Mouse (Mus musculus) heart, embryonic 11.5 days (tissue): ENCODE results near the gene Rccd1. TPM values are rescaled to one million over a fixed set of nuclear protein-coding genes. Genes with fewer than 3 reads are reported as not detected.

Experiments used
- ATAC-seq: fragments of 200-750 bp; cut with Nextera tagmentation; replicated peaks from 2 replicates; pipeline ENCODE4 v1.8.0; 2017; ENCODE audit warnings: moderate library complexity; ENCODE audit not compliant: insufficient number of reproducible peaks, low FRiP score, low TSS enrichment
- H3K27ac ChIP-seq: fragments of 300-500 bp; sonication (generic); 2 replicates; pipeline ENCODE4 v1.5.1; 2014; ENCODE audit warnings: mild to moderate bottlenecking, low read depth, low read length
- H3K27me3 ChIP-seq: fragments of 300-500 bp; sonication (generic); 2 replicates; pipeline ENCODE4 v1.6.1; 2014; ENCODE audit warnings: mild to moderate bottlenecking, low read length, mixed read lengths; ENCODE audit not compliant: control insufficient read depth, insufficient read depth
- H3K36me3 ChIP-seq: fragments of 300-500 bp; sonication (generic); 2 replicates; pipeline ENCODE4 v1.6.1; 2014; ENCODE audit warnings: mild to moderate bottlenecking, low read length, moderate library complexity, mixed read lengths; ENCODE audit not compliant: control insufficient read depth, insufficient read depth
- H3K4me1 ChIP-seq: fragments of 300-500 bp; sonication (generic); 2 replicates; pipeline ENCODE4 v1.6.1; 2014; ENCODE audit warnings: low read length; ENCODE audit not compliant: control insufficient read depth, insufficient read depth
- H3K4me2 ChIP-seq: fragments of 300-500 bp; sonication (generic); 2 replicates; pipeline ENCODE4 v1.6.1; 2014; ENCODE audit warnings: mild to moderate bottlenecking, moderate library complexity
- H3K4me3 ChIP-seq: fragments of 300-500 bp; sonication (generic); 2 replicates; pipeline ENCODE4 v1.5.1; 2014; ENCODE audit warnings: low read depth, low read length
- H3K9ac ChIP-seq: fragments of 300-500 bp; sonication (generic); 2 replicates; pipeline ENCODE4 v1.6.1; 2014; ENCODE audit warnings: mild to moderate bottlenecking, low read depth, low read length, moderate library complexity
- H3K9me3 ChIP-seq: fragments of 300-500 bp; sonication (generic); replicated peaks from 2 replicates; pipeline ENCODE4 v1.6.1; 2016; ENCODE audit warnings: low read length; ENCODE audit not compliant: control insufficient read depth
- WGBS: fragments of 180-500 bp; shearing (Covaris S2); extraction: QIAGEN DNeasy Blood & Tissue Kit; methylation state at CpG from one replicate; pipeline ENCODE4 v1.1.7; 2014; ENCODE audit not compliant: insufficient replicate concordance; 5-methylcytosine and 5-hydroxymethylcytosine counted together
- polyA plus RNA-seq: library from polyadenylated mRNA; unstranded; fragments of >200 nt; fragmentation: Nextera tagmentation; extraction: Ambion mirVana; gene quantifications from 2 replicates; pipeline ENCODE4 v1.2.1, GENCODE M21; 2014

Rccd1 gene
- polyA plus RNA-seq, 1 experiment from 2014 or later, result 8.9 TPM

- Histone ChIP-seq H3K4me1 (no peaks in the 10 kb centered on the region), H3K27ac (0 out of 2 replicates have a peak overlapping the region, but pooled peaks have one; percentile 1), H3K4me3 (no peak overlapping the region), H3K4me2 (no peak overlapping the region), H3K9me3 (no peaks in the 10 kb centered on the region), H3K9ac (no peak overlapping the region), H3K27me3 (no peaks in the 10 kb centered on the region), H3K36me3 (peaks cover 32% of the 10 kb centered on the region)
- no peak for ATAC-seq
- 84% methylated on average over 13 of the region's 13 CpGs for WGBS
These were observed 32.1 kb upstream of the Rccd1 start for GRCm38 (mm10) chr7:80356351-80356750.

- 86% methylated on average over 8 of the region's 8 CpGs for WGBS
- no peak for ATAC-seq
- H3K9me3 ChIP-seq, result no peaks in the 10 kb centered on the region
- no peak overlapping the region for H3K27ac ChIP-seq
- H3K4me2 ChIP-seq, result no peak overlapping the region
- no peaks in the 10 kb centered on the region for H3K27me3 ChIP-seq
- peaks cover 16% of the 10 kb centered on the region for H3K36me3 ChIP-seq
- H3K4me3 ChIP-seq, result no peak overlapping the region
- no peaks in the 10 kb centered on the region; the same call in 1 of the 2 replicates for H3K4me1 ChIP-seq
- no peak overlapping the region for H3K9ac ChIP-seq
These were observed 28.7 kb upstream of the Rccd1 start for GRCm38 (mm10) chr7:80352920-80353319.

DNA sequence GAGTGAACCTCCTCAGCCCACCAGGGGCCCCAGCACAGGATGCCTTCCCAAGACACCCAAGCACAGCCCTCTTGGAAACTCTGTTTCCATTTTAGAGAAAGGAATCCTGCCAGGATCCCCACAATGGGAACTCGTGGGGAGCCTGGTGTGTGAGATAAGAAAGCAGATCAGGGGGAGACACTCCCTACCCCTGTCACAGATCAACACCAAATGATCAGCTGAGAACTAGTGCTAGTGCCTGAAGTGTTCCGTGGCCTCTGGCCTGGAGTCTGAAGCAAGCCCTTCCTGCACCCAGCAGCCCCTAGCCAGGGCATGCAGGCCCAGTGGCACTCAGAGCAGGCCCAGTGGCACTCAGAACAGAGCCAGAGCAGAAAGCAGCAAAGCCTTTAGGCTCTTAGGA is 26.6 kb upstream of the Rccd1 start:
- H3K27me3 ChIP-seq, result no peaks in the 10 kb centered on the region
- WGBS, result 43% methylated on average over 2 of the region's 2 CpGs
- peaks cover 3% of the 10 kb centered on the region; the same call in 1 of the 2 replicates for H3K4me1 ChIP-seq
- no peak overlapping the region for H3K27ac ChIP-seq
- no peak for ATAC-seq
- no peak overlapping the region for H3K4me3 ChIP-seq
- no peak overlapping the region for H3K4me2 ChIP-seq
- H3K36me3 ChIP-seq, result peaks cover 13% of the 10 kb centered on the region
- no peak overlapping the region for H3K9ac ChIP-seq
- H3K9me3 ChIP-seq, result no peaks in the 10 kb centered on the region

DNA sequence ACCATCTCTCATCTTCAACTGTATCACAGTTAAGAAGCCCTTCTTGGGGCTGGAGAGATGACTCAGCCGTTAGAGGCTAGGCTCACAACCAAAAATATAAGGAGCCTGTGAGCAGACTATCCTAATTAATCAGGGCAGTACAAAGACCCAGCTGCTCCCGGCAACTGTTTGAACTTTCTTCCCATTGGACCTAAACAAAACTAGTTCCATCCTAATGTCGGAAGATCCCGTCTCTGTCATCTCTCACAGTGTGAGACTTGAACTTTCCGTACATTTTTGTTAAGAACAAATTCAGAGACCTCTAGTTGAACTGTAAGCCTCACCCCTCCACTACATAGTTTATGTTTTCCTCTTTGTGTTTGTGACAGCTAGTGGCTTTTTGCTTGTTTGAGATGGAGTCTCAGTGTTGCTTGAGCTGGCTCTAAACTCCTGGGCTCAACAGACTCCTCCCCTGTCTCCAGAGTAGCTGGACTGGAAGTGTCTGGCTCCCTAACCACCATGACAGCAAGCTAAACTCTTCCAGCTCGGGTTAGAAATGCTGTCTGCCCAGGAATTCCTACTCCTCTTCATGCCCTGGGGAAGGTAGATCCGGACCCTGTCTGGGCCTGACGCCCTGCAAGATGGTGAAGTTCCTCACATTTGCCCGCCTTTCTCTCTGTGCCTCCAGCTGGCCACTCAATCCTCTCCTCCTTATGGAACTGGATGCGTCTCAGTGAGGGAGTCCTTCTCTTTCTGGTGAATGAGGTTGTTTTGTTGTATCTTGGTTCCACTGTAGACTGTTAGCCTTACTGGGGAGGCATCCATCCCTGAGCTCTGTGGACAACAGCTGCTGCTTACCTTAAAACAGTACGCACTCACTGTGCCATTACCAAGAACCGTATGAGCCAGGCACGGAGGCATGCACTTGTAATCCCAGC is 23.7 kb upstream of the Rccd1 start:
- Histone ChIP-seq H3K4me3 (no peak overlapping the region), H3K36me3 (peaks cover 7% of the 10 kb centered on the region), H3K9ac (no peak overlapping the region), H3K9me3 (no peaks in the 10 kb centered on the region), H3K4me1 (peaks cover 8% of the 10 kb centered on the region; the same call in 1 of the 2 replicates), H3K4me2 (no peak overlapping the region), H3K27me3 (no peaks in the 10 kb centered on the region), H3K27ac (no peak overlapping the region; the same call in 1 of the 2 replicates)
- WGBS, result 65% methylated on average over 13 of the region's 13 CpGs
- ATAC-seq, result no peak

DNA sequence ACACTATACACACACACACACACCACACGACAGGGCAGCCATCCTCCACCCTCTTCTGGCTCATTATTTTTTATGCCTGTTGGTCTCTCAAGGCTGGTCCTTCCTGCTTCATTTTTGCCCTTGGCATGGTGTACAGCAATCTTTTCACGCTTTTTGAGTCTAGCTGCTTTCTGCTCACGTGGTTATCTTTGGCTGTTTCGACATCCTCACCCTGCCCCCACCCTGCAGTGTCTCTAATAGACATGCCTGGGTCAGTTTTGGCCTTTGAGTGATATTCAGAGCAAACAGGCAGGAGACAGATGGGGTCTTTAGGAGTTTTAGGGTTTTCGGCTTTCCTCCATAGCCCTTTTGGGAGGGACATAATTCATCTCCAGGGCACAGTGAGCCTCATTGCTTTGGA is 22.6 kb upstream of the Rccd1 start:
- Histone ChIP-seq H3K9me3 (no peaks in the 10 kb centered on the region), H3K4me3 (no peak overlapping the region), H3K27me3 (no peaks in the 10 kb centered on the region), H3K27ac (no peak overlapping the region), H3K9ac (peak overlapping the region; percentile 46), H3K4me2 (no peak overlapping the region), H3K36me3 (peaks cover 6% of the 10 kb centered on the region), H3K4me1 (peaks cover 8% of the 10 kb centered on the region; the same call in 1 of the 2 replicates)
- no peak for ATAC-seq
- 63% methylated on average over 5 of the region's 5 CpGs for WGBS

DNA sequence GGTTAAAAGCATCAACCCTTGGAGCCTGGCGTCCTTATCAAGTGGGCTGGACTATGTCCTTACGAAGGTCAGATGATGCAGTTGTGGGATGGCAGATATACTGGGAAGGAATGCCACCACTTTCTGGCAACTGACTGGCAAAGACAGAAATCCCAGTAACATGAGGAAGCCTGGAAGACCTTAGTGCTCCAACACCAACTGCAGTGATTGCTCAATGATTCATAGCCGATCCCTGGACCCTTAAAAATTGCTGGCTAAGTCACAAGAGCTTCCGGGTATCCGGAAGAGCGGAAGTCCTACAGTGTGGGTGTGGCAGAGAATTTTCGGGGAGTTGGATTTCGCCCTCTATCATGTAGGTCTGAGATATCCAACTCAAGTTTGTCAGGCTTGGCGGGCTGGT is 21.9 kb upstream of the Rccd1 start:
- no peaks in the 10 kb centered on the region for H3K9me3 ChIP-seq
- ATAC-seq, result no peak
- H3K4me1 ChIP-seq, result peaks cover 12% of the 10 kb centered on the region
- no peak overlapping the region for H3K9ac ChIP-seq
- no peaks in the 10 kb centered on the region for H3K27me3 ChIP-seq
- no peak overlapping the region for H3K4me3 ChIP-seq
- no peak overlapping the region for H3K4me2 ChIP-seq
- H3K36me3 ChIP-seq, result peaks cover under 1% of the 10 kb centered on the region; the same call in 1 of the 2 replicates
- 82% methylated on average over 9 of the region's 9 CpGs for WGBS
- no peak overlapping the region for H3K27ac ChIP-seq

GRCm38 (mm10) chr7:80343270-80344018 is 19.2 kb upstream of the Rccd1 start:
- no peaks in the 10 kb centered on the region for H3K36me3 ChIP-seq
- no peak for ATAC-seq
- peak overlapping the region; percentile 91 for H3K4me2 ChIP-seq
- H3K4me1 ChIP-seq, result peaks cover 23% of the 10 kb centered on the region
- no peaks in the 10 kb centered on the region for H3K9me3 ChIP-seq
- H3K27me3 ChIP-seq, result no peaks in the 10 kb centered on the region
- H3K27ac ChIP-seq, result peak overlapping the region; percentile 54
- peak overlapping the region; percentile 88 for H3K9ac ChIP-seq
- H3K4me3 ChIP-seq, result peak overlapping the region; percentile 59
- WGBS, result 24% methylated on average over 19 of the region's 19 CpGs

DNA sequence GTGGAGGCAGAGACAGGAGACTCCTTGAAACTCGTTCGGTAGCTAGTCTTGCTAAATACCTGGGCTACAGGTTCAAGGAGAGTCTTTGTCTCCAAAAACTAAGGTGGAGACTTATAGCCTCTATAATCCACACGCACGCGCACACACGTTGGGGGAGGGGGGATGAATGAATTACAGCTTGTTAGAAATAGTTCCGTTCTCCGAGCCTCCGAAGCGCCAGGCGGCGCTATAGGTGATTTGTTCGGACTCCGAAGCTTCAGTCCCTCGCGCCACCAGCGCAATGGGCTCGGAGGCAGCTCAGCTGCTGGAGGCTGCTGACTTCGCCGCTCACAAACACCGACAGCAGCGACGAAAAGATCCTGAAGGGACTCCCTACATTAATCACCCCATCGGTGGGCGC is 18.6 kb upstream of the Rccd1 start, which contains the start of gene Hddc3:
TSS of gene Hddc3 (plus strand) at position 247 of the 400 bp plus-strand sequence.
- no peak for ATAC-seq
- peak within 1 kb of the TSS; percentile 59 for H3K4me3 ChIP-seq
- H3K27me3 ChIP-seq, result no peaks in the 10 kb centered on the region
- H3K4me2 ChIP-seq, result peak within 1 kb of the TSS; percentile 91
- H3K9me3 ChIP-seq, result no peaks in the 10 kb centered on the region
- peak within 1 kb of the TSS; percentile 54 for H3K27ac ChIP-seq
- peak within 1 kb of the TSS; percentile 88 for H3K9ac ChIP-seq
- WGBS, result 1% methylated on average over 25 of the region's 25 CpGs
- H3K36me3 ChIP-seq, result no peaks in the 10 kb centered on the region
- H3K4me1 ChIP-seq, result peaks cover 25% of the 10 kb centered on the region
